8 mouse cellular contexts compared by ENCODE assay signal in genomic region chr9:21955570-21956281, GRCm38 (mm10). TPM values are rescaled to one million over a fixed set of nuclear protein-coding genes. Genes with fewer than 3 reads are reported as not detected.
DNase-seq lines count a peak whose midpoint lies in the region; ATAC-seq and TF ChIP-seq lines count a peak whose summit lies in the region.

Gene Swsap1, plus strand, starts transcription at chr9:21955755.

- H3K9me3 ChIP-seq in embryonic facial prominence, embryonic 15.5 days (replicated peaks), result no peaks in the 10 kb centered on the region
- no peaks in the 10 kb centered on the region for H3K9me3 ChIP-seq in limb, embryonic 14.5 days (ENCODE audit: control insufficient read depth, low read length)
- no peaks in the 10 kb centered on the region for H3K9me3 ChIP-seq in midbrain, postnatal 0 days (ENCODE audit: low read length)

- H3K36me3 ChIP-seq in embryonic facial prominence, embryonic 15.5 days, result no peaks in the 10 kb centered on the region
- H3K36me3 ChIP-seq in limb, embryonic 14.5 days (ENCODE audit: control insufficient read depth, insufficient read depth, low read length), result 0 out of 2 replicates have a peak, but pooled peaks cover 5% of the 10 kb centered on the region
- H3K36me3 ChIP-seq in midbrain, postnatal 0 days (ENCODE audit: insufficient read depth, low read length), result no peaks in the 10 kb centered on the region; the same call in 1 of the 2 replicates

- TF ChIP-seq POLR2A in bone marrow, adult 2 months (IDR thresholded peaks at IDR 0.05; ENCODE audit: borderline replicate concordance, control insufficient read depth, low read depth, low read length), result peak; percentile 58
- TF ChIP-seq POLR2A in limb, embryonic 14.5 days (IDR thresholded peaks at IDR 0.05; ENCODE audit: borderline replicate concordance, extremely low read depth, insufficient read depth, insufficient read length), result 0 out of 2 replicates have a peak, but pooled peaks have one; percentile 30

- H3K4me2 ChIP-seq in embryonic facial prominence, embryonic 15.5 days (replicated peaks), result peak within 1 kb of the TSS; percentile 63
- H3K4me2 ChIP-seq in limb, embryonic 14.5 days (replicated peaks; ENCODE audit: low read depth, low read length, severe bottlenecking), result peak within 1 kb of the TSS; percentile 61
- H3K4me2 ChIP-seq in midbrain, postnatal 0 days (ENCODE audit: low read depth, low read length, poor library complexity, severe bottlenecking), result peak within 1 kb of the TSS; percentile 61

- 0% methylated on average over 54 of the region's 54 CpGs for WGBS in bone marrow, adult 2 months
- WGBS in embryonic facial prominence, embryonic 15.5 days, result under 1% methylated on average over 54 of the region's 54 CpGs
- under 1% methylated on average over 54 of the region's 54 CpGs for WGBS in limb, embryonic 14.5 days
- WGBS in midbrain, postnatal 0 days, result under 1% methylated on average over 54 of the region's 54 CpGs

- peaks cover 15% of the 10 kb centered on the region for H3K27me3 ChIP-seq in embryonic facial prominence, embryonic 15.5 days
- peaks cover 15% of the 10 kb centered on the region for H3K27me3 ChIP-seq in limb, embryonic 14.5 days (ENCODE audit: control insufficient read depth, insufficient read depth, low read length)
- H3K27me3 ChIP-seq in midbrain, postnatal 0 days (ENCODE audit: insufficient read depth, low read length), result peaks cover 4% of the 10 kb centered on the region

- peak; percentile 99 for DNase-seq in 416B (ENCODE audit: low read depth)
- peak; percentile 100 for DNase-seq in heart, adult 8-10 months (ENCODE audit: low spot score)
- DNase-seq in kidney, adult 9 months, result peak; percentile 100
- peak; percentile 97 for DNase-seq in limb, embryonic 14.5 days (ENCODE audit: low spot score)
- peak; percentile 99 for DNase-seq in midbrain, postnatal 0 days (ENCODE audit: low spot score)
- peak; percentile 96 to 97 for DNase-seq in spleen, postnatal 14 days (ENCODE audit: low spot score in 2 of 2)

- H3K9ac ChIP-seq in embryonic facial prominence, embryonic 15.5 days, result peak within 1 kb of the TSS; percentile 62
- H3K9ac ChIP-seq in limb, embryonic 14.5 days (ENCODE audit: low read depth, low read length, severe bottlenecking), result peak within 1 kb of the TSS; percentile 76
- peak within 1 kb of the TSS; percentile 66 for H3K9ac ChIP-seq in midbrain, postnatal 0 days (replicated peaks; ENCODE audit: low read length, poor library complexity, severe bottlenecking)

- no peaks in the 10 kb centered on the region; the same call in 1 of the 2 replicates for H3K4me1 ChIP-seq in bone marrow, adult 2 months (ENCODE audit: control insufficient read depth, insufficient read depth, low read length)
- H3K4me1 ChIP-seq in embryonic facial prominence, embryonic 15.5 days, result peaks cover 11% of the 10 kb centered on the region
- peaks cover 6% of the 10 kb centered on the region; the same call in 1 of the 2 replicates for H3K4me1 ChIP-seq in limb, embryonic 14.5 days (ENCODE audit: control insufficient read depth, insufficient read depth, low read length)
- H3K4me1 ChIP-seq in midbrain, postnatal 0 days (ENCODE audit: insufficient read depth, low read length), result 0 out of 2 replicates have a peak, but pooled peaks cover 6% of the 10 kb centered on the region

- H3K27ac ChIP-seq in bone marrow, adult 2 months (ENCODE audit: control insufficient read depth, insufficient read depth, low read depth, low read length, poor library complexity), result peak within 1 kb of the TSS; percentile 90
- H3K27ac ChIP-seq in embryonic facial prominence, embryonic 15.5 days (replicated peaks), result peak within 1 kb of the TSS; percentile 93
- peak within 1 kb of the TSS; percentile 77 for H3K27ac ChIP-seq in limb, embryonic 14.5 days (replicated peaks; ENCODE audit: low read depth, low read length)
- peak within 1 kb of the TSS; percentile 92 for H3K27ac ChIP-seq in midbrain, postnatal 0 days (ENCODE audit: low read depth, low read length)

- peak within 1 kb of the TSS; percentile 72 for H3K4me3 ChIP-seq in bone marrow, adult 2 months (replicated peaks; ENCODE audit: control insufficient read depth, low read depth, low read length)
- H3K4me3 ChIP-seq in embryonic facial prominence, embryonic 15.5 days (replicated peaks), result peak within 1 kb of the TSS; percentile 85
- peak within 1 kb of the TSS; percentile 70 for H3K4me3 ChIP-seq in limb, embryonic 14.5 days (replicated peaks; ENCODE audit: low read length)
- H3K4me3 ChIP-seq in midbrain, postnatal 0 days (ENCODE audit: low read depth, low read length), result peak within 1 kb of the TSS; percentile 57

- TF ChIP-seq CTCF in bone marrow, adult 2 months (IDR thresholded peaks at IDR 0.05; ENCODE audit: control insufficient read depth, insufficient read depth, low read length), result no peak
- TF ChIP-seq CTCF in midbrain, postnatal 0 days (IDR thresholded peaks at IDR 0.05), result no peak; the same call in 1 of the 2 replicates

- ATAC-seq in embryonic facial prominence, embryonic 15.5 days (ENCODE audit: insufficient number of reproducible peaks, low FRiP score, low TSS enrichment, low read depth), result peak; percentile 98
- peak; percentile 98 for ATAC-seq in limb, embryonic 14.5 days (ENCODE audit: low FRiP score, low read depth)
- ATAC-seq in midbrain, postnatal 0 days (ENCODE audit: low FRiP score), result peak; percentile 96

RNA-seq across cellular contexts. Expression of gene Swsap1, which starts in this region (rescaled TPM):
- 4.2 and 5.7 TPM in 2 replicates for polyA plus RNA-seq in bone marrow, adult 2 months (2011; ENCODE audit: insufficient read depth, insufficient read length, low replicate concordance, missing spikeins)
- polyA plus RNA-seq in embryonic facial prominence, embryonic 15.5 days (2015; fragmentation: Nextera tagmentation; extraction: Ambion mirVana), result 5.8 and 6.5 TPM in 2 replicates
- 1 to 10 TPM; 8.5 to 8.9 (median 8.7) TPM for total RNA-seq in heart, adult 8-10 months (2022)
- polyA plus RNA-seq in limb, embryonic 14.5 days (2012; rRNA removed), result 6.5 and 7.0 TPM in 2 replicates
- polyA plus RNA-seq in limb, embryonic 14.5 days (2014; fragmentation: Nextera tagmentation; extraction: Ambion mirVana), result 12.8 TPM in 2 replicates
- total RNA-seq in midbrain, postnatal 0 days (2014; rRNA removed), result 33.7 and 38.6 TPM in 2 replicates
- 7.1 and 8.0 TPM in 2 replicates for polyA plus RNA-seq in midbrain, postnatal 0 days (2015; fragmentation: Nextera tagmentation; extraction: Ambion mirVana)

Comparison
In these comparisons a context has a peak if more than half of its experiments do, and no peak if none do; other contexts are left out.
1. Peak in every context shown above with its lines: DNase-seq, ATAC-seq, H3K4me3 ChIP-seq and H3K27ac ChIP-seq.